Mouse (Mus musculus): ENCODE results near the gene Asl. TPM values are rescaled to one million over a fixed set of nuclear protein-coding genes. Genes with fewer than 3 reads are reported as not detected.

Asl gene
- polyA plus RNA-seq, 1 experiment from 2014 or later: 51.4 TPM

- peak overlapping the region; percentile 49; the same call in 1 of the 2 replicates for H3K27ac ChIP-seq
- H3K4me1 ChIP-seq (replicated peaks): 0 out of 2 replicates have a peak, but pooled peaks cover 2% of the 10 kb centered on the region
- no peaks in the 10 kb centered on the region for H3K9me3 ChIP-seq
- 65% methylated on average over 12 of the region's 12 CpGs for whole genome bisulfite sequencing
- ATAC-seq: peak; percentile 57; the same call in 1 of the 2 replicates
- H3K9ac ChIP-seq: no peak overlapping the region
- no peaks in the 10 kb centered on the region for H3K36me3 ChIP-seq
- H3K4me2 ChIP-seq (replicated peaks): no peak overlapping the region
- no peaks in the 10 kb centered on the region for H3K27me3 ChIP-seq (replicated peaks)
- no peak overlapping the region for H3K4me3 ChIP-seq (replicated peaks)
Observed at GRCm38 (mm10) chr5:130059413-130060328, 30.6 kb upstream of the Asl start.

DNA sequence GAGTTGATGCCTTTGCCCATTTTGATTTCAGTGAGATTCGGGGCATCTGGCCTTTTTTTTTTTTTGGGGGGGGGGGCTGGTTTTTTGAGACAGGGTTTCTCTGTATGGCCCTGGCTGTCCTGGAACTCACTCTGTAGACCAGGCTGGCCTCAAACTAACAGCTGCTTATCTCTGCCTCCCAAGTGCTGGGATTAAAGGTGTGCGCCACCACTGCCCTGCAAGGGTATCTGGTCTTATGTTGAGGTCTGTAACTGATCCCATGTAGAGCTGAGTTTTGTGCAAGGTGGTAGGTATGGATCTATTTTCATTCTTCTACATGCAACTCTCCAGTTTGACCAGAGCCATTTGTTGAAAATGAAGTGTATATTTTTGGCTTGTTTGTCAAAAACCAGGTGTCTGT lies 27.3 kb upstream of the Asl start:
- no peaks in the 10 kb centered on the region for H3K36me3 ChIP-seq
- no peaks in the 10 kb centered on the region for H3K9me3 ChIP-seq
- WGBS: 86% methylated on average over 2 of the region's 2 CpGs
- no peak overlapping the region for H3K9ac ChIP-seq
- ATAC-seq: no peak
- H3K27ac ChIP-seq: no peak overlapping the region
- no peaks in the 10 kb centered on the region for H3K27me3 ChIP-seq (replicated peaks)
- H3K4me3 ChIP-seq (replicated peaks): no peak overlapping the region
- 0 out of 2 replicates have a peak, but pooled peaks cover 2% of the 10 kb centered on the region for H3K4me1 ChIP-seq (replicated peaks)
- no peak overlapping the region for H3K4me2 ChIP-seq (replicated peaks)

DNA sequence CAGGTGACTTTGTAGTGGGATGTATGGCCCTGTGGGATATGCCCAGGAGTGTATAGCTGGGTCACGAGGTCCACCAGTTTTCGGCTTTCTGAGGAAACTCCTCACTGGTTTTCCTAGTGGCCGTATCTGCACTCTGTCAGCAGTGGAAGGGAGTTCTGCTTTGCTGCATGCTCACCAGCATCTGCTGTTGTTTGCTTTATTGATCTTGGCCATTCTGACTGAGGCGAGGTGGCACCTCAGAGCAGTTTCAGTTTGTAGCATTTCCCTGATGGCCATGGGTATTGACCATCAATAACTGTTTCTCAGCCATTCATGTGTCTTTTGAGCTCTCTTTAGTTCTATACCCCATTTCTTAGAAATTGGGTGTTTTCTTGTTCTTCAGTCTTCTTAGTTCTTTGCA lies 26.6 kb upstream of the Asl start:
- ATAC-seq: no peak
- 0 out of 2 replicates have a peak, but pooled peaks cover 2% of the 10 kb centered on the region for H3K4me1 ChIP-seq (replicated peaks)
- H3K27ac ChIP-seq: no peak overlapping the region
- no peaks in the 10 kb centered on the region for H3K27me3 ChIP-seq (replicated peaks)
- no peak overlapping the region for H3K9ac ChIP-seq
- H3K36me3 ChIP-seq: no peaks in the 10 kb centered on the region
- WGBS: 79% methylated on average over 4 of the region's 4 CpGs
- no peak overlapping the region for H3K4me2 ChIP-seq (replicated peaks)
- no peak overlapping the region for H3K4me3 ChIP-seq (replicated peaks)
- H3K9me3 ChIP-seq: no peaks in the 10 kb centered on the region

- no peaks in the 10 kb centered on the region for H3K9me3 ChIP-seq
- ATAC-seq: no peak
- H3K9ac ChIP-seq: no peak overlapping the region
- H3K27me3 ChIP-seq (replicated peaks): no peaks in the 10 kb centered on the region
- H3K4me2 ChIP-seq (replicated peaks): no peak overlapping the region
- no peaks in the 10 kb centered on the region for H3K36me3 ChIP-seq
- 0 out of 2 replicates have a peak, but pooled peaks cover 2% of the 10 kb centered on the region for H3K4me1 ChIP-seq (replicated peaks)
- H3K4me3 ChIP-seq (replicated peaks): no peak overlapping the region
- 84% methylated on average over 6 of the region's 6 CpGs for WGBS
- H3K27ac ChIP-seq: no peak overlapping the region
Observed at GRCm38 (mm10) chr5:130052955-130053354, 23.9 kb upstream of the Asl start.

DNA sequence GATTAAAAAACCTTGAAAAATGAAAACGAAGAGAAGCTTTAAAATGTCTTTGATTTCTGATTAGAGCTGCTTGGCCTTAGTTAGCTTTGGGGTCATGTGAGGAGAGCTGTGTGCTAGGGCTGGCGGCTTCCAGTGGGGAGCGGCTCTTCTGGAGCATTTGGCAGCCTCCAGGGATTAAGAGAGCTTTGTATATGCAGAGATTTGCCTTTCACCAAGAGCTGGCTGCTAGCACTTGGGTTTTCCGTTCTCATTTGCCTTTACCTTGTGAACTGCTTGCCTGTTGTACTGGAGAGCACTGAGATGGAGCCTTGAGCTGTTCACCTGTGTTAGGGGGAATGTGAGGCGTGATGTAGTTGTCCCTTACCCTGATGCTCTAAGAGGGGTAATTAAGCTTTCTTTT lies 23.5 kb upstream of the Asl start:
- 82% methylated on average over 5 of the region's 5 CpGs for WGBS
- Histone ChIP-seq H3K27ac (no peak overlapping the region), H3K36me3 (no peaks in the 10 kb centered on the region), H3K4me3 (replicated peaks) (no peak overlapping the region), H3K4me2 (replicated peaks) (no peak overlapping the region), H3K9me3 (no peaks in the 10 kb centered on the region), H3K27me3 (replicated peaks) (no peaks in the 10 kb centered on the region), H3K9ac (no peak overlapping the region), H3K4me1 (replicated peaks) (0 out of 2 replicates have a peak, but pooled peaks cover 2% of the 10 kb centered on the region)
- no peak for ATAC-seq

DNA sequence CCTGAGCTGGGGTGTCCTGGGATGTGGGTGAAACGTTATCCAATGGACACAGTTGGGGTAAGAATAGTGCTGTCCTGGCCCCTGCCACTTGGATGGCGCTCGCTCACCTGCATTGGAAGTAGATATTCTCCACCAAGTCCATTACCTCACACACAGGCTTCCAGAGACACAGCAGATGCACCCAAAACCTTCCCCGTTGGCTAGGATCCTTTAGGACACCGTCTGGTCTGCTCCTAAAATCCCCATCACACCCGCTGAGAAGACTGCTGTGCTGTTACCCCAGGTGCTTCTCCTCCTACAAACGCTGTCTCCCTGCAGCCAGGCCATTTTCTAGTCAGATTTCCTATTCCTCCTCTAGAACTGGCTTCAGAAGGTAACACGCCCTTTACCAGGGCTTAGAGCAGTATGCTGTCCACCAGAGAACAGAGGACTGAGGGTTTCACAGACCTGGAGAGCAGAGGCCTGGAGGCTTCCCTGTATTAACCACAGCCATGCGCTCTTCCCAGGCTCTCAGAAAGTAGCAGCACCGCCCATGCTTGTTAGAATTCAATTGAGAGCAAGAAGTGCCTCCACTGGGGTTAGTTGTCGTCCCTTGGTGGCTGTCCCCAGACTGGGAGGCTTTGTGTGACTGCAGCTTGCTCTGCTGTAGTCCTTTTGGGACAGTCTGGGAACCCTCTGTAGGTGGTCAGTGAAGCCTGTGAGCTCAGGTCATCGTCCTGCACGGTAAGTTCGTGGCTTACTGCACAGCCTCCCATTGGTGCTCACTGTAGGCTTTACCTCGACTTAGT lies 22.2 kb upstream of the Asl start:
- Histone ChIP-seq H3K4me2 (replicated peaks) (no peak overlapping the region), H3K9me3 (no peaks in the 10 kb centered on the region), H3K27me3 (replicated peaks) (no peaks in the 10 kb centered on the region), H3K4me3 (replicated peaks) (no peak overlapping the region), H3K9ac (no peak overlapping the region), H3K36me3 (peaks cover 8% of the 10 kb centered on the region; the same call in 1 of the 2 replicates), H3K27ac (no peak overlapping the region), H3K4me1 (replicated peaks) (0 out of 2 replicates have a peak, but pooled peaks cover 2% of the 10 kb centered on the region)
- ATAC-seq: no peak
- WGBS: 88% methylated on average over 15 of the region's 15 CpGs

DNA sequence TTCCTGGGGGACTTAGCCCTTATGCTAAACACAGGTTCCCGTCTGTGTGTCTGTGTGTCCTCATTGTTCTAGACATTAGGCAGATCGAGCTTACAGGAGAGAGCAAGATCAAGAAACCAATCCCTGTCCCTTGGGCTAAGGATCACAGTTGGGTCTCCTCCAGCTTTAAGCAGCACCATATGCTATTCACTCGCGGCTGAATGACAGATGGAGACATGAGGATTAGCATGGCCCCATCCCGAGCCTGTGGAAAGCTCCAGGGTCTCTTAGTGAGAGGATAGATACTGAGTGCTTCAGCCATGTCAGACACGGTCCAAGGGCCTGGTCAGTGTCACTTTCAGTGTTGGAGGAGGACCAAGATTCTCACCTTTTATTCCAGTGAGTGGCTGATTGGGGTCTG lies 21.4 kb upstream of the Asl start:
- Histone ChIP-seq H3K27me3 (replicated peaks) (no peaks in the 10 kb centered on the region), H3K4me3 (replicated peaks) (no peak overlapping the region), H3K9me3 (no peaks in the 10 kb centered on the region), H3K27ac (no peak overlapping the region), H3K9ac (no peak overlapping the region), H3K36me3 (peaks cover 8% of the 10 kb centered on the region; the same call in 1 of the 2 replicates), H3K4me1 (replicated peaks) (0 out of 2 replicates have a peak, but pooled peaks cover 2% of the 10 kb centered on the region), H3K4me2 (replicated peaks) (no peak overlapping the region)
- 71% methylated on average over 6 of the region's 6 CpGs for WGBS
- ATAC-seq: no peak

GRCm38 (mm10) chr5:130048786-130049520 lies 19.9 kb upstream of the Asl start:
- ATAC-seq: 0 out of 2 replicates have a peak, but pooled peaks have one; percentile 53
- Histone ChIP-seq H3K9me3 (no peaks in the 10 kb centered on the region), H3K27ac (0 out of 2 replicates have a peak overlapping the region, but pooled peaks have one; percentile 48), H3K27me3 (replicated peaks) (no peaks in the 10 kb centered on the region), H3K4me2 (replicated peaks) (no peak overlapping the region), H3K4me3 (replicated peaks) (no peak overlapping the region), H3K4me1 (replicated peaks) (0 out of 2 replicates have a peak, but pooled peaks cover 2% of the 10 kb centered on the region), H3K9ac (no peak overlapping the region), H3K36me3 (peaks cover 8% of the 10 kb centered on the region; the same call in 1 of the 2 replicates)
- 69% methylated on average over 15 of the region's 15 CpGs for WGBS

DNA sequence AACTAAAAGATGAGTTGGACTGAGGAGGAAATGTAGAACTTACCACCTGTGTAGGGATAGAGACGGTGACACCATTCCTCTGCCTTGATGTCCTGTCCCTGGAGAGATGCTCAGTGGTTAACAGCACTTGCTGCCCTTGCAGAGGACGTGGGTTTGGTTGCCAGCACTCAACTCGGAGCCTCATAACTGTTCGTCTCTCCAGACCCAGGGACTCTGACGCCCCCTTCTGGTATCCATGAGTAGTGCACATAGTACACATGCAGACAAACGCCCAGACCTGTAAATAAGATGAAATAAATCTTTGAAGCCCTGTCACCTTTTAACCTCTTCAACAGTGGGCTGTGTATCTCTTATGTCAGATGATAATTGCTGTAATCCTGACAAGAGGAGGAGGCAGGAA lies 18.0 kb upstream of the Asl start:
- no peak overlapping the region for H3K27ac ChIP-seq
- no peak overlapping the region for H3K4me3 ChIP-seq (replicated peaks)
- no peak overlapping the region for H3K9ac ChIP-seq
- 0 out of 2 replicates have a peak, but pooled peaks cover 2% of the 10 kb centered on the region for H3K4me1 ChIP-seq (replicated peaks)
- no peak for ATAC-seq
- no peaks in the 10 kb centered on the region for H3K9me3 ChIP-seq
- no peak overlapping the region for H3K4me2 ChIP-seq (replicated peaks)
- H3K27me3 ChIP-seq (replicated peaks): no peaks in the 10 kb centered on the region
- H3K36me3 ChIP-seq: peaks cover 18% of the 10 kb centered on the region
- WGBS: 79% methylated on average over 6 of the region's 6 CpGs

GRCm38 (mm10) chr5:130046589-130046988 lies 17.5 kb upstream of the Asl start:
- Histone ChIP-seq H3K9ac (no peak overlapping the region), H3K36me3 (peaks cover 18% of the 10 kb centered on the region), H3K27ac (no peak overlapping the region), H3K4me1 (replicated peaks) (0 out of 2 replicates have a peak, but pooled peaks cover 2% of the 10 kb centered on the region), H3K4me2 (replicated peaks) (no peak overlapping the region), H3K4me3 (replicated peaks) (no peak overlapping the region), H3K27me3 (replicated peaks) (no peaks in the 10 kb centered on the region), H3K9me3 (no peaks in the 10 kb centered on the region)
- WGBS: 95% methylated on average over 10 of the region's 10 CpGs
- ATAC-seq: no peak

GRCm38 (mm10) chr5:130046100-130046499 lies 17.1 kb upstream of the Asl start:
- 0 out of 2 replicates have a peak, but pooled peaks cover 2% of the 10 kb centered on the region for H3K4me1 ChIP-seq (replicated peaks)
- H3K36me3 ChIP-seq: peaks cover 18% of the 10 kb centered on the region
- no peak overlapping the region for H3K27ac ChIP-seq
- no peaks in the 10 kb centered on the region for H3K9me3 ChIP-seq
- no peak overlapping the region for H3K4me2 ChIP-seq (replicated peaks)
- no peak overlapping the region for H3K9ac ChIP-seq
- no peak overlapping the region for H3K4me3 ChIP-seq (replicated peaks)
- WGBS: 91% methylated on average over 7 of the region's 7 CpGs
- H3K27me3 ChIP-seq (replicated peaks): no peaks in the 10 kb centered on the region
- ATAC-seq: no peak

Data from intestine, embryonic 15.5 days (tissue).